Mouse (Mus musculus): ENCODE data around the gene Man1c1.

Gene Man1c1

GRCm38 (mm10) chr4:134723251-134723650 lies 19.2 kb upstream of the Man1c1 start:
- DNase-seq: peak; percentile 64

GRCm38 (mm10) chr4:134721076-134721475 lies 17.0 kb upstream of the Man1c1 start:
- no peak for DNase-seq

- no peak for DNase-seq
Measured at GRCm38 (mm10) chr4:134720371-134720770, 16.3 kb upstream of the Man1c1 start.

DNA sequence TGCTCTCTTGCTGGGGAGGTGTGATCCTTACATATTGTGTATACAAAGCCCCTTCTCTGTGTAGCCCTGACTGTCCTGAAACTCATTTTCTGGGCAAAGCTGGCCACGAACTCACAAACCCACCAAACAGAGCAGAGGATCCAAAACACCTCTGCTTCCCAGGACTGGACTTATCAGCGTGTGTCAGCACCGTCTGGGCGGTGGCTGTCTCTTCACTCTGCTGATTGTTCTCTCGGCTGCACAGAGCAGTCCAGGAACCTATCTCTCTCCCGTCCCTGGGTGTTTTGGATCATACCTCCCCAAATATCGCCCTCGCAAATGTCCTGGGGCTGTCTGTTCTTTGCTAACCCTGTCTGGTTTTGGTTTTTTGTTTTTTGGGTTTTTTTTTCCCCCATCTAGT lies 15.4 kb upstream of the Man1c1 start:
- no peak for DNase-seq

- DNase-seq: peak; percentile 93
Measured at GRCm38 (mm10) chr4:134713937-134714336, 9.8 kb upstream of the Man1c1 start.

DNA sequence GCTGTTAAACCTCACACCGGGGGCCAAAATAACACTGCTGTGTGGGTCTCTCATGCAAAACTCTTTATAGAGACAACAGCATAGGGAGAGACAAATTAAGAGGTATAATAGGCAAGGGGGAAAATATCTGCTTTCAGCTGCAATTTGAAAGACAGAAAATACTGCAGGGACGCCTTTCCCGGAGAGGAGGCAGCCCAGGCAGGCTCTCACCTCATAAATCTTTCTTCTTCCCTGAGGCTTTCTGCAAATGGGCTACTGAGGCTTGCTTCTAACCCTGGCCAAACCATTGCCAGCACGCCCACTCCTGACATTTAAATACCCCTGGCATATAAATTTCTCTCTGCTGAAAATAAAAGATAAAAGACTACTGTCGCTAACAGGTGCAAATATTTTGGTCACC lies 1.2 kb upstream of the Man1c1 start:
- no peak for DNase-seq

DNA sequence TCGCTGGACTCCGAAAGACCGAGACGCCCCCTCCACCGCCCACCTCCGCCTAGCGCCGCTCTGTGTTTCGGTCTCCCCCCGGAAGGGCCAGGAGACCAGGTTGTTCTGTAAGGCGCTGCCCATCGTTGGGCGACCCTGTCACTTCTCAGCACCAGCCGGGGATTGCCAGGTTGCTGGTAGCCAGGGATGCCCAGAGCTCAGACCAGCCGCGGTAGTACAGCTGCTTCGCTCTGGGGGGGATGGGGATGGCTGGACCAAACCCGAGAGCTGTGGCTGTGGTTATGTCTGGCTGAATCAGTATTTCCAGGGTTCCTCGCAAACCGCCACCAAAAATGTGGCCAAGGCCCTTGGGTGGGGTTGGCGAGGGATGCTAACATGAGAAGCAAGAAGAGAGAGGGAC lies 500 bp upstream of the Man1c1 start:
- DNase-seq: no peak

- peak; percentile 70 for DNase-seq
Measured at GRCm38 (mm10) chr4:134702981-134703834, 882 bp downstream of the Man1c1 start.

DNA sequence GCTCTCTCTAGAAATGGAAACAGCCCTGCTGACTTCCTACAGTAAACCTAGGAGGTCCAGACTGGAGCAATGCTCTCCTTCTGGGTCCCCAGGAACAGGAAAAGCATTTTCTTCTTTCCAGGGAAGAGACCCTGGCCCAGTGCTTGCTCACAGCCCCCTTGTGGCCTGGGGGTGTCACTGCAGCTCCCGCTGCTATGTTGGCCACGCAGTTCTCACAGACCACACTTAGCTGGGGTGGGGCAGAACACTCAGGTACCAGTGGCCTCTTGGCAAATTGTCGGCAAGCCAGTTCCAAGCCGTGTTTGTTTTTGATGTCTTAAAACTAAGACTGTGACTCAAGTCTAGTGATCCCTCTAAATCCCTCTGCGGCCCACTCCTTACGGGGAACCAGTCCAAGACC lies 2.2 kb downstream of the Man1c1 start:
- DNase-seq: peak; percentile 86

DNA sequence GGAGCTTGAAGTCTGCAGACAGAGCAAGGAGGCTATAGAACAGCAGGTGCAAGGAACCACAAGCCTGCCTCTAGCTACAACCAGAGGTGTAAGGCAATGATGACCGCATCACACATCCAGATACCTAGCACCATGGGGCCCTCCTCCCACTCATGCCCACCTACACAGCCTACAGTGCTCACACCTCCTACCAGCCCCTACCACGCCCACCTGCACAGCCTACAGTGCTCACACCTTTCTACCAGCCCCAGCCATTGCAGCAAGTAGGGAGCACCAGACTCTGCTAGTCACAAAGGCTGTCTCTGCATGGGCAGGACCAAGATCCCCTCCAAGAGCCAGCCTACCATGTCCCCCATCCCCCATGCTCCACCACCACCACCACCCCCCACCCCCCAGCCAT lies 3.2 kb downstream of the Man1c1 start:
- DNase-seq: no peak

GRCm38 (mm10) chr4:134693202-134693940 lies 10.7 kb downstream of the Man1c1 start:
- no peak for DNase-seq

DNA sequence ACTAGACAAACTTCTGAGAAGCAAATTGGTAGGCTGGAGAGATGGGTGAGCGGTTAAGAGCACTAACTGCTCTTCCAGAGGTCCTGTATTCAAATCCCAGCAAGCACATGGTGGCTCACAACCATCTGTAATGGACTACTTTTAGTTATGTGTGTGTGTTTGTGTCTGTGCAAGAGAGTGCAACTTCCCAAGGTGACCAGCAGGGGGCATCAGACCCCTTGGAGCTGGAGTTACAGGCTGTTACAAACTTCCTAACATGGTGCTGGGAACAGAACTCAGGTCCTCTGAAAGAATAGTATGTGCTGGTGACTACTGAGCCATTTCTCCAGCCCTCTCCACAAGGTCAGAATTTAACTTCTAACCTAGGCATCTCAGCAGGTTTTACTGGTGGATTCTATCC lies 11.7 kb downstream of the Man1c1 start:
- no peak for DNase-seq

GRCm38 (mm10) chr4:134686022-134686661 lies 17.9 kb downstream of the Man1c1 start:
- no peak for DNase-seq

DNA sequence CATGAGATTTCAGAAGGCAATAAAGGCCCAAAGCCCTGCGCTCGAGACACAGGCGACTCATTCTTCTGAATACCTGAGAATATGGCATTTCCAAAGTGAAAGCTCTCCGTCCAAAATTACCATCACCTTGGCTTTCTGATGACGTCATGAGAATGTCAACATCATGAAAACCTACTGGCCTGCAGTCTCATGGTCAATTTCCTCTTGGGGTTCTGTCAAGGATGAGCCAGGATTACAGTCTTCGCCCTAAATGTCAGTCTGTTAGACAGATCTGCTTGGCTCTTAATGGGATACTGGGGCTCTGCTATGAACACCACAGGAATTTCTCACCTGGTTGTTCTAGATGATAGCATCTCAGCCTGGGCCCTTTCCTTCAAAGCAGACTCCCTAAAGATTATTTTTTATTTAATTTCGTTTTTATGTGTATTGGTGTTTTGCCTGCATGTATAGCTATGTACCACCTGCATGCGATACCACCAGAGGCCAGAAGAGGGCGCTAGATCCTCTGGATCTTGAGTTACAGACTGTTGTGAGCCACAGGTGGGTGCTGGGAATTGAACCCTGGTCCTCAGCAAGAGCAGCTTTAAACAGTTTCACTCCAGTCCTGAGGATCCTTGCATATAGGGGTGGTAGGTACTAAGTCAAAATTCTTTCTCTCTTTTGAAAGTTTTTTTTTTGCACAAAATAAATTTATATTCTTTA lies 19.3 kb downstream of the Man1c1 start:
- DNase-seq: no peak

GRCm38 (mm10) chr4:134683892-134684291 lies 20.2 kb downstream of the Man1c1 start:
- no peak for DNase-seq

- DNase-seq: peak; percentile 59
Measured at GRCm38 (mm10) chr4:134683008-134683407, 21.1 kb downstream of the Man1c1 start.

GRCm38 (mm10) chr4:134682423-134682822 lies 21.7 kb downstream of the Man1c1 start:
- DNase-seq: no peak

DNA sequence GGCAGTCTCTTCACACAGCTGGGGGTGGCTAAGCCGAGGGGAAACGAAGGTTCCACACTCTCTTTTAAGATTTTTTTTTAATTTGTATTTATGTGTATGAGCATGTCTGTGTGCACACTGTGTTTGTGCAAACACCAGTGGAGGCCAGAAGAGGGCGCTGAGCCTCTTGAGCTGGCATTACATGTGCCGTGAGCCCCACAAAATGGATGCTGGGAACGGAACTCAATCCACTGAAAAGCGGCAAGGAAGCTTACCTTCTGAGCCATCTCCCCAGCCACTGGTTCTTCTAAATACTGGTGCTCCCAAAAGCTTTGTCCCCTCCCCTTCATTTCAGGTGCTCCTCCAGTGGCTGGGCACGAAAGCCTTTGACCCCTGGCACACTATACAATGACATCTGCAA lies 22.3 kb downstream of the Man1c1 start:
- DNase-seq: no peak

GRCm38 (mm10) chr4:134677556-134678508 lies 26.3 kb downstream of the Man1c1 start:
- DNase-seq: no peak

DNA sequence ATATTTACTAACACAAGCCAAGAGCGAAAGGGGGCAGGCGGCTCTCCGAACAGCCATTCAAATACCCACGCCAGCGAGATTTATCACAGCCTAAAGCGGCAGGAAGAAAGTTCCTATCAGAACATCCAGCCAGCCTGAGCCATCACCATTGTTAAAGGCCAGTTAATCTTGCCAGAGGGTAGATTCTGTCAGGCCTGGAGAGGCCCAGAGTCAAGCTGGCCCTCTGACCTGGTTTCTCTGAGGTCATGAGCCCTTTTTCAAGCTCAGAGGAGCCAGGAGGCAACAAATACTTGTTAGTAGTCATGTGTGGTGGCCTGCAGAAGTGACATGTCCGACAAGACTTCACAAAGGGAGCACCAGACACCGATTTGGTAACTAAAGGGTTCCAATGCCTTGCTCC lies 28.3 kb downstream of the Man1c1 start:
- DNase-seq: no peak

- DNase-seq: peak; percentile 59
Measured at GRCm38 (mm10) chr4:134674970-134675369, 29.1 kb downstream of the Man1c1 start.
